Mouse (Mus musculus) v-Abl transformed pro-B cells (cell line): ENCODE data around the gene Zc3h13.

Experiments
- in situ Hi-C, 2 experiments: fragments of 400-800 bp; cut with MboI; formaldehyde crosslinking; loops; one replicate each; pipeline ENCODE4 v1.15.1; 2025; ENCODE audit not compliant: unreplicated experiment in 2 of 2

The Zc3h13 gene

DNA sequence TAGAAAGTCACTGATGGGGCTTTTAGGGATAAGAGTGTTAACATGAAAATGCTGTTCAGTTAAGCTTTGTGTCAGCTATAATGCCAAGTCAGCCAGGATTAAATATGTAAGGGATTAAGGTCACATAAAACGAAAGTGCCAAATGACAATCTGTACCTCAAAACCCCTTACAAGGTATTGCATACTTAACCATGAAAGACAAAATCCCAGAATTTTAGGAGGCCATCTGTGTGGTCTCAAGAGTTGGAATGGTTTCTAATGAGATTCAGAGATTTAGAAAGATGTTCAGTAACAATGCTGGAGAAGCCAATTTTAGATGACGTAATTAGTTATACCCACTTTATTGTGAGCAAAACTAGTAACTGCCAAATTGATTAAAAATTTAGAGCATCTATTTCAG lies 30.3 kb downstream of the Zc3h13 start:
- in situ Hi-C loops, result no loop called here

- in situ Hi-C loops, result no loop called here
These were observed 34.6 kb downstream of the Zc3h13 start for GRCm38 (mm10) chr14:75318736-75319135.

GRCm38 (mm10) chr14:75320269-75320668 lies 36.1 kb downstream of the Zc3h13 start:
- in situ Hi-C loops, result loop anchor here in 1 of 2 experiments (10.0 kb wide), 1 partner anchor 425 kb away; no protein-coding TSS in a partner anchor

DNA sequence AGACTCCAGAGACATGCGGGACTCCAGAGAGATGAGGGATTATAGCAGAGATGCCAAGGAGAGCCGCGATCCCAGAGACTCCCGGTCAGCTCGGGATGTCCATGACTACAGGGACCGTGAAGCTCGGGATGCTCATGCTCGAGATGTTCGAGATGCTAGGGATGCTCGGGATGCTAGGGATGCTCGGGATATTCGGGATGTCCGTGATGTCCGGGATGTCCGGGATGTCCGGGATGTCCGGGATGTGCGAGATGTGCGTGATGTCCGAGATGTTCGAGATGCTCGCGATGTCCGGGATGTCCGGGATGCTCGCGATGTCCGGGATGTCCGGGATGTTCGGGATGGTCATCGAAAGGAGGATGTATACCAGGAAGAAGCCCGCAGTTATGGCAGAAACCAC lies 39.2 kb downstream of the Zc3h13 start:
- in situ Hi-C loops, result loop anchor here in 1 of 2 experiments (10.0 kb wide), 1 partner anchor 421 kb away; no protein-coding TSS in a partner anchor

DNA sequence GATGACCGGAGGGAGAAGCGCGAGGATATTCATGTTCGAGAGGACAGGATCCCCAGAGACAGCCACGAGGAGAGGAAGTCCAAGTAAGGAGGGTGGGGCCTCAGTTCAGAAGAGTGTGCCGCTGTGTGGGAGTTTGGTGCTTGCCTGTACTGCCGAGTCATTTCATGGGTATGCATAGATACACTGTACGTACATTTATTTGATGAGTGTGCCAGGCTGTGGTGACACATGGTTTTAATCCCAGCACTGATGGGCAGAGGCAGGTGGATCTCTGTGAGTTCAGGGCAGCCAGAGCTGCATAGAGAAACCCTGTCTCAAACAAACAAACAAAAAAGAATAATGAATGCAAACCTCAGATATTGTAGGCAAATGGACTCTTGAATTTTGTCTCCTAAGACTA lies 43.9 kb downstream of the Zc3h13 start:
- in situ Hi-C loops, result loop anchor here (10.0 to 25.0 kb wide), 3 partner anchors 266 to 759 kb away; no protein-coding TSS in a partner anchor

- in situ Hi-C loops, result loop anchor here (25.0 kb wide), 2 partner anchors 268 to 757 kb away; no protein-coding TSS in a partner anchor
These were observed 46.4 kb downstream of the Zc3h13 start for GRCm38 (mm10) chr14:75330621-75331020.

DNA sequence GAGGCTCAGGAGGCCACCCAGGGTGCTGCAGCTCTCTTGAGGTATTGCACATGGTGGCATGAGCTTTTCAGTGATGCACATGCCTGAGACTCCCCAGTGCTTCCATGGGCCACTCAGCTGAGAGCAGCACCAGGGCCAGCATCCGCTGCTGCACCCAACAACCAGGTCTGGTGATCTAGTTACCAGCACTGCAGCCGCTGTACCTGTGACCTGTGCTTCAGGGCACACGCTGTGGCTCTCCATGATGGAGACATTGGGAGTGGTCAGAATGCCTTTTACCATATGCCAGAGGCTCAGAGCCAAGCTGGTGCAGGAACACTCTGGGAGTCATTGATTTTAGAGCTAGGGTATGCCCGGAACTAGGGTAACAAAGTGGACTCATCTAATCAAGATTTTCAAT lies 50.1 kb downstream of the Zc3h13 start:
- in situ Hi-C loops, result loop anchor here (25.0 kb wide), 2 partner anchors 272 to 753 kb away; no protein-coding TSS in a partner anchor

- in situ Hi-C loops, result loop anchor here (25.0 kb wide), 2 partner anchors 276 to 749 kb away; no protein-coding TSS in a partner anchor
These were observed 53.7 kb downstream of the Zc3h13 start for GRCm38 (mm10) chr14:75337884-75338283.

GRCm38 (mm10) chr14:75346041-75346440 lies 61.9 kb downstream of the Zc3h13 start:
- in situ Hi-C loops, result loop anchor here (25.0 kb wide), 2 partner anchors 284 to 741 kb away; no protein-coding TSS in a partner anchor

DNA sequence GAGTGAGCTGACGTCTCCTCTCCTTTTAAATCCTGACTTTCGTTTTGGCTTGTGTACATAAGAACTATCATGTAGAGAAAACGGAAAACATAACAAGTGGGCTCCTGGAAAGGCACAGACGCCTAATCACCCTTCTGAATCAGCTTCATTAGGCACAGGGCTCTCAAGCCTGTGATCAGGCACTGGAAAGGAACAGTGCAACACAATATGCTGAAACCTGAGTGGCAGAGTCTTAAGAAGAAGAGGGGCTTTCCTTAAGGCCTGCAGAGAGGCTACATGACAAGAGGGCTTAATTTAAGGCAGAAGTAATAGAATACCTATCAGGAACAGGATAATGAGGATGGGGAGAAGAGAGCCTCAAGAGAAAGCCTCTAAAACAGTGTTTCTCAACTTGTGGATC lies 67.5 kb downstream of the Zc3h13 start:
- in situ Hi-C loops, result no loop called here

DNA sequence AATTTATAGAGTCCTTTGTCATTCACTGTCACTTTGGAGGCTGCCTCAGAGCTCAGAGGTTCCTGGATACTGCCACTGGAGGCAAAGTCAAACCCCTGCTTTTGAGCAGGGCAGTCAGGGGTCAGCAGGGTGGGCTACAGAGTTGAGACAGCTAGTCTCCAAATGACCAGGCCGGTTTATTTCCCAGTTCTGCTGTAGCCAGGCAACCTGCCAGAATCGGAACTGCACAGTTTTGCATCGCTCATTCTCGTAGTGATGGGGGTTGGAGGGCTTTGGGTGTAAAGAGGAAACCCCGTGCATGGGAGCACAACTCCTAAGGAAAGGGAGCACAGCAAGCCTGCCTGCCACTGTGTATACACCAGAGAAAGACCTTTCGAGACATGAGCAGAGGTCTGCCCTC lies 79.1 kb downstream of the Zc3h13 start:
- in situ Hi-C loops, result no loop called here

GRCm38 (mm10) chr14:75365301-75366035 lies 81.3 kb downstream of the Zc3h13 start:
- in situ Hi-C loops, result no loop called here

GRCm38 (mm10) chr14:75366741-75367140 lies 82.6 kb downstream of the Zc3h13 start:
- in situ Hi-C loops, result no loop called here

DNA sequence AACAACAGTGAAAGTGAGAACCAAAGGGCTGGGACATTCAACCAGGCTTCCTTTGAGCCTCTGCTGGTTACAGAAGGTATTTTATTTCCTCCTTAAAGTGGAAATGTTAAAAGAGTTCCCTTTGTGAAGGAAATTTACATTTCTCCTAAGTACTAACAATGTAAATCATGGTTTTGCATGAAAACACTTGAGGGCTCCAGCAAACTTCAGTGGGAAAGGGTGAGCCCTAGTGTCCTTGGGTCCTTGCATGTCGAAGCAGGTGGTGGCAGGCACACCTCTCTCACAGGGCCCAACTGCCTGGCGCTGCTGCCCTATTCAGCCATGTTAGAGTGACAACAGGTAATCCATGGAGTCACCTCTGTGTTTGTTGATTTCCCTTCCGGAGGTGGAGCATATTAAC lies 83.3 kb downstream of the Zc3h13 start:
- in situ Hi-C loops, result no loop called here

- in situ Hi-C loops, result no loop called here
These were observed 85.7 kb downstream of the Zc3h13 start for GRCm38 (mm10) chr14:75369880-75370279.

DNA sequence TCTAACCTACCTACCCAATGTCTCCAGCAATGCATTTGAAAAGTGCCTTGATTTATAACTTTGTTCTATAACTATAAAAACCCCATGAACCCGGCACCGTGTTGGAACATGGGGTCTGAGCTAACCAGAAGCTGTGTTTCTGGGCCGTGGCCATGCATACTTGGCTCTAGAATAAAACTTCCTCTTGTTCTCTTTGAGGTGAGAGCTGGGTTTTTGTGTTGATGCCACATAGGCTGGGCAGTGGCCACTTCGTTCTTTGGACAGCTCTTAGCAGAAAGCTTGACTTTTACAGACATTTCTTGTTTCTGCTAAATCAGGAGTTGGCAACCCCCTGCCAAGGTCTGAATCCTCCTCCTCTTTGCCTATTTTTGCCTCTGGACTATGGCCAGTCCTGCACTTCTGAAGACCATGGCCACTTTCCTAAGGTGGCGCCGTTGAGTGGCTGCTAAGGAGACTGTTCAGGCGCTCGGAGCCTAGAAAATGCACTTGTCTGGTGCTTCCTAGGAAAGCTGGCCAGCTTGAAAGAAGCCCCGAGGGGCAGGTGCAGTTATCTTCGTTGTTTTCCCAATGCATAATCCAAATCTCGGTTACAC lies 90.9 kb downstream of the Zc3h13 start:
- in situ Hi-C loops, result no loop called here

DNA sequence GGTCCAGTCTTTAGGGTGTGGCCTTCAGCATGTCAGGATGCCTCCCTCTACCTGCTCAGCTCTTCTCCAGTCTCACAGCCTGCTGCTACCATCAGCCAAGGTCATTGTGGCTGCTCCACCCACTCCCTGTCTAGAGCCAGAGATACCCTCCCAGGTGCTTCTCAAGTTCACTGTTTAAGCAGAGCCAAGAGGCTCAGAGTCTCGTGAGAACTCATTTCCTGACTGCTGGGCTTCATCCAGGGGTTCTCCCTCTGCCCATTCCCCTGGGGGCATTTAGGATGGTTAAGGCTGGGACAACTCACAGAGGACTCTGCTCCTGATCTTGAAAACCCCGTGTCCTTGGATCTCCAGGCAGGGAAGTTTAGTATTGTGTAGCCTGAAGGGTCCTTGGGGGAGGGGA lies 92.1 kb downstream of the Zc3h13 start:
- in situ Hi-C loops, result no loop called here

- in situ Hi-C loops, result no loop called here
These were observed 93.4 kb downstream of the Zc3h13 start for GRCm38 (mm10) chr14:75377612-75378011.
